Mouse (Mus musculus) Muller cell, postnatal 12 days (primary cell): Measurements from ENCODE around the gene Lbp.

Experiments
- DNase-seq: peaks from one replicate; pipeline ENCODE4 v3.0.0-alpha.2; 2015; ENCODE audit errors: inconsistent ontology term

The Lbp gene

DNA sequence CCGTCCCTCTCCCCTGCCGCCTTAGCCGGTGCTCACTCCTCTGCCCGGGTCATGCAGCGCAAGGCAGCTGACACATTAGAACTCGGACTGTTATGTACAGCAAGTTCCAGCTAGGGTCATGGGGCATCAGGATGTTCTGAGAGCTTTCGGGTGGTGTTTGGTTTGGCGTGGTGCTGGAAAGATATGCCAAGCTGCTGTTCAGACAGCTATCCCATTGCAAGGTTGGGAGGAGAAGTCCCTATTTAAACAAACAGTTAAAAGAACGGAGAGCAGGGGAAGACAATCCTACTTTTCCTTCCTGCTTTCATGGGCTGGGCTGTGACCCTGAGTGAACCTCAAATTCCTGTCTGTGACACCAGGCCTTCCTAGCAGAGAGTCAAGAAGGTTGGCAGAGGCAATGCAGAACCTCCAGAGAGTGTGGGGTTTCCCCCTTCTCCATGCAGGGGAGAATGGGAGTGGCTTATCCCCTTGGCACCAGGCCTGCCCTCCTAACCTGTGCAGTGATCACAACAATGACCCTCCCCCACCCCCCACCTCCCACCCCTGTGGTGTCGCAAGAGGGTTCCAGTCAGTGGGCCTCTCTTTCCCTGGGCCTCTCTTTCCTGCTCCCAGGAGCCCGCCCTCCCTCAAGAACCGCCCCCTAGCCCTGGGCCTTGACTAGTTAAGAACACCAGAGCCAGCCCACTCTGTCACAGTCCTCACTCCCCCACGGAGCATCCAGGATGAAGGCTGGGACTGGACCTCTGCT, at the start of gene Lbp:
Gene Lbp, plus strand, starts transcription at position 546 of the 748 bp plus-strand sequence.
- DNase-seq, result no peak

DNA sequence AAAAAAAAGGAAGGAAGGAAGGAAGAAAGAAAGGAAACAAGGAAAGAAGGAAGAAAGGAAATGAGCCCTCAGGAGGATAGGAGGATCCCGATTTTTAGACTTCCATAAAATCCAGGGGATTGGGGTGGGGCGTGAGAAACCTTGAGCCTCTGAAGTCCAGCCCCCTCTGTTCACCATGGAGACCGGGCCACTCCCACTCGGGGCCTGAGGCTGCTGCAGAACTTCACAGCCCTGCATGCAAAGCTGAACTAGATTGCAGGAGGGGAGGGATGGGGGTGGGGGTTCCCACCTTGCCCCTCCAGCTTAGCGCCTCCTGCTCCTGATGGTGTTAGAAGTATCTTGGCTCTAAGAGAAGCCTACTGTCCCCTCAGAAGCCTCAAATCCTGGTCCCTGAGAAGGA, 49.4 kb upstream of the Lbp start:
- no peak for DNase-seq

DNA sequence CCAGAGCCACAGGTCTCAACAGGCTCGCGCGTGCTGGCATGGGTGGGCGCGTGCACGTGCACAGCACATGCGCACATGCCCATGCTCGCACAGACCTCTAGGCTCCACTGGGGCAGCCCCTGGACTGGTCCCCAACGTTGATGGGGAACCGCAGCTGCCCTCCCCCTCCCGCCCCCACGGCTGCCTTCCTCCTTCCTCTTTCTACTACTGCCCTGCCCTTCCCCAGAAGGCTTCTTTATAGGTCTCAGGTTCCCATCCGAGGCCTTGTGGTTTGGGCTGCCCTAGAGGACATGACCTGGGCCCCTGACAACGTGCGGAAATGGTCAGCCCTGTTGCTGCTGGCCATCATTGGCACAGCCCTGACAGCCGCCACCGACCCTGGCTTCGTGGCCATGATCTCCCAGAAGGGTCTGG, 48.3 kb upstream of the Lbp start, which contains the start of gene Bpi:
Gene Bpi, plus strand, starts transcription at position 90 of the 414 bp plus-strand sequence.
- DNase-seq, result no peak

DNA sequence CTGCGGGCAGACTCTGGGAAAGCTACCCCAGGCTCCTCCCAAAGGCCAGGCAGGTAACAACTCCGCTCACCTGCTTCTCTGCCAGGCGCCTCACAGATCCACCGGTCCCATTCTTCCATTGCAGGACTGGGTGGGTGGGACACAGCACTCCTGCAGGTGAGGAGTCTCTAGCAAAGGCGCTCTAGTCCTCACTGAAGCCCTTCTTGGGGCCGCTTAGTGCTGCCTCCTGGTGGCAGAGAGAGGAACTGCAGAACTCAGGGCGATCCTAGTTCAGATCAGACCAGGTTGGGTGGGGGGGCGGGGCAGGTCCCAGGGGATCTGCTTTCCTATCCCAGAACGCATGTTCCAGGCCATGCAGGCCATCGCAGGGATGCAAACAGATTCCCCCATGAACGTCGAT, 47.5 kb upstream of the Lbp start:
- peak; percentile 27 for DNase-seq

DNA sequence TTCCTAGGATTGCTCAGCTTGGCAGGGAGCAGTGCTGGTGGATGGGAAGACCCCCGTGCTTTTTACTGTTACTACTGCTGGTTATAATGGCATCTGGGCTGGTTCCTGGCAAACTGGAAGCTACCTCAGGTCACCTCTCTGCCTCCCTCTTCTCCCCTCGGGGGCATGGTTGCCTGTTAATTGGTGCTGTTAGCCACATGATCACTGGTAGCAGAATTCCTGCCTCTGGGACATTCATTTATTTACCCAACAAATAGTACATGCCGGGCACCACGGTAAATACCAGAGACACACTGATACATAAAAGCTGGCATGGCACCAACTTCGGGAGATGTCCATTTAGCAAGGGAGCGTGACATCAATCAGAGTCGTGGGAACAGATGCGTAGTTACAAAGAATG, 46.8 kb upstream of the Lbp start:
- DNase-seq, result no peak

DNA sequence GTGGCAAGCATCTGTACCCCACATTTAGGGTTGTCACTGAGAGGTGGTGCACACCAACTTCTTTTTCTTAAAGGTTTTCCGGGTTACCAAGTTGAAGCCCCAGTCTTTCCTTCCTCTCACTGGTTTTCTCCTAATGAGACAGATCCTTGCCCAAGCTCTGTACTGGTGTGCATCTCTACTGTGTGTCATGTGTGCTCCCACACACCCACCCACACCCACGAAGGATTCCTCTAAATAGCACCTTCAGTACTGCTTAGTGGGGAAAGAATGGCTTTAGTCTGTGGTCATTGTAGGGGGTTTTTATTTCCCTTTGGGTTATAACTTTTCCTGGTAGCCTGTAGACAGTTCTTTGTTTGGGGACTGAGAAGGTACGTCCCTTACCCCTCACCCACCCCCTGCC, 41.4 kb upstream of the Lbp start:
- no peak for DNase-seq

DNA sequence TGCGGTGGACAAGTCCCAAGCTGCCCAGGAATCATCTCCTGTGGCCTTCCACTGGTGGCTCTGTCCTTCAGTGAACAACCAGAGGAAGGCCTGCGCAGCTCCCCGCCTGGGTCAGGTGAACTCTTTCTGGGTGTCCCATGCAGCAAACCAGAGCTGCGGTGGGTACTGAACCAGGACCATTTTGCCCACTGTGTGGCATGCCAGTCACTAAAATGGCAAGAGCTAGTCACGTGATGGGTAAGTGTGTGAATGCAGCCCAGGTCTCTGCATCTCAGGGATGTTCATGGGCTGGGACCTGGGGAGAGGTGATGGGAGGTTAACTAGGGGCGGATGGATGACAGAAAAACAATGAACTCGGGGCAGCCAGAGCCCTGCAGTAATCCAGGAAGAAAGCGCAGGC, 36.3 kb upstream of the Lbp start:
- no peak for DNase-seq

DNA sequence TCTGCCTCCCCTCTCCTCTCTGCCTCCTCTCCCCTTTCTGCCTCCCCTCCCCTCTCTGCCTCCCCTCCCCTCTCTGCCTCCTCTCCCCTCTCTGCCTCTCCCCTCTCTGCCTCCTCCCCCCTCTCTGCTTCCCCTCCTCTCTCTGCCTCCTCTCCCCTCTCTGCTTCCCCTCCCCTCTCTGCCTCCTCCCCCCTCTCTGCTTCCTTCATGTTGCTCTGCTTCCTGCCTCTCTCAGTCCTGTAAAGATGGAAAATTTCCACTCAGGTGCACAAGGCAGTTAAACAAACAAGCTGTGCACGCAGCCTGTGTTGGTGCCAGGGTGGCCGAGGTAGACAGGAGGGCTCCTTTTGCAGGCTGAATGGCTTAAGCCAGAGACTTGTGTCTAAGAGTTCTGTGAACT, 32.6 kb upstream of the Lbp start:
- DNase-seq, result no peak

DNA sequence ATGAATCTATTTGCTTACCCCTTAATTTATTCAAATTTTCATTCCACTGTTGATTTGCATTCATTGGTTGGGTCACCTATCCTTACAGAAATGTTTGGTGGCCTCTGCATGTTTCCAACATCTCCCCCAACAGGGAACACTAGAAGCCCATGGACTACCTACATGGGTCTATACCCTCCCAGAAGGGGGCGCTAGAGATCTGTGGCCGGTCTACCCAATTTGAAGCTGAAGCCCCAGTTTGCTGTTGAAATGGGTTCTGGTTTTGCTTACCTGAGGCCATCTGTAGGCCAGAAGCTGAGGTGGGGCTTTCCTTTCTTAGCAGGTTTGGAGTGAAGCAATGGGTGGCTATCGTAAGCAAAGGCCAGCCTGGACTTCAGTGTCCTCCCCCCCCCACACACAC, 30.9 kb upstream of the Lbp start:
- DNase-seq, result no peak

DNA sequence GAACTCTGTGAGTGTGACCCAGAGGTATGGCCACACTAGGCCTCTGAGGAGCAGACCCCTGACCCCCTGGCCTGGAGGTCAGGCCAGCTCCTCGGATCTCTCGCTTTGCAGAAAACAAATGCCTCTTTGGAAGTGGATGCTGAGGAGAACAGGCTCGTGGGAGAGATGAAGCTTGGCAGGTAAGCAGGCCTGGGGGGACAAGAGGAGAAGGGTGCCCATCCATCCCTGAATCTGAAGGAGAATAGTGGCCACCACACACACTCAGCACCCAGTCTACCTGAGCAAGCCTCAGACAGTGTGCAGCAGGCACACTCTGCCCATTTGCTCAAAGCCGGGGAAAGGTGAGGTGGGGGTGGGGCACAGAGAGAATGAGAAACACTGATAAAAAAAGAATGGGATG, 30.5 kb upstream of the Lbp start:
- DNase-seq, result no peak

DNA sequence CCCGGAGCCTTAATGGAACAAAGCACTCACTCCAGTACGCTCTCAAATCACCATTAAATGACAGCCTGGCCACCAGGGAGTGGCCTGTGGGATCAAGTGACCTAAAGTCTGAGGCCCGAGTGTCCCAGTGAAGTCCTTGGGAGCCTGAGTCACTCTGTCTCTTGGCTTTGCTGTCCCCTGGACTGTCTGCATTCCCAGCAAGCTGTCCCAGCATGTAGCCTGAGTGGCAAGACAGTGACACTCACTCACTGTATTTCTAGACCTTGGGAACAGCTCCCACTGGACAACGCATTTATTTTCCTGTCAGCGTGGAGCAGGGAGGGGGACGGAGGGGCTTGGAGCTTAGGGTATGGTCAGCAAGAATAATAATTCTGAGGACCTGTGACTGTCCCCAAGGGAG, 29.8 kb upstream of the Lbp start:
- DNase-seq, result no peak

DNA sequence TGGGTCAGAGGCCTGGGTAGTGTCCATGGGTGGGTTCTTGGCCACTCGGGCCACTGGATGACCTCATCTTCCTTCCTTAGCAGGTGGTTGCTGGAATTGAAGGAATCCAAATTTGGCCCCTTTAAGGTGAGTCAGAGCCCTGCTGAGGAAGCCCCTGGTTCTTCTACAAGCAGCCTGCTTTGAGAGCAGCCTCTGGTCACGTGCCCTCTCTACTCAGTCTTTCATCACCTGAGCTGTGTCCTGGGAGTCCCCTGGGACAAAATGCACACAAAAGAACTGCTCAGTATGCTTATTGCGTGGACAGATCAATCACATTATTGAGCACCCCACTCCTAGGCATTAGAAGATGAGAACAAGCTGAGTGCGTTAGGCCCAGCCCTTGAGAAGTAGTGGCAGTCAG, 29.4 kb upstream of the Lbp start:
- DNase-seq, result no peak

DNA sequence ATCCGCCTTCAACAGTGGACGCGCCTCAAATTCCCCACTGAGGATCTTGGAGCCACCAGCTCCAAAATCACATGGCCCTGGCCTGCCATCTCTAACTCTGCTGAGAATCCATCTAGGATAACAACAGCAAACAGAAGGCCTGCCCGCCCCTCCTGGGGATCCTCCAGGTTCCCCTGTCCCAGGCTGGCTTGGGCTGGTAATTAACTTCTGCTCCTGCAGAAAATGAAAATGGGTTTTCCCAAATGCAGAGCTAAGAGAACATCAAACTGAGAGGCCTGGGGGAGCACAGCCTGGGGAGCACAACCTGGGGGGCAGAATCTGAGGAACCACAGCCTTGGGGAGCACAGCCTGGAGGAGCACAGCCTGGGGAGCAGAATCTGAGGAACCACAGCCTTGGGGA, 26.6 kb upstream of the Lbp start:
- no peak for DNase-seq

DNA sequence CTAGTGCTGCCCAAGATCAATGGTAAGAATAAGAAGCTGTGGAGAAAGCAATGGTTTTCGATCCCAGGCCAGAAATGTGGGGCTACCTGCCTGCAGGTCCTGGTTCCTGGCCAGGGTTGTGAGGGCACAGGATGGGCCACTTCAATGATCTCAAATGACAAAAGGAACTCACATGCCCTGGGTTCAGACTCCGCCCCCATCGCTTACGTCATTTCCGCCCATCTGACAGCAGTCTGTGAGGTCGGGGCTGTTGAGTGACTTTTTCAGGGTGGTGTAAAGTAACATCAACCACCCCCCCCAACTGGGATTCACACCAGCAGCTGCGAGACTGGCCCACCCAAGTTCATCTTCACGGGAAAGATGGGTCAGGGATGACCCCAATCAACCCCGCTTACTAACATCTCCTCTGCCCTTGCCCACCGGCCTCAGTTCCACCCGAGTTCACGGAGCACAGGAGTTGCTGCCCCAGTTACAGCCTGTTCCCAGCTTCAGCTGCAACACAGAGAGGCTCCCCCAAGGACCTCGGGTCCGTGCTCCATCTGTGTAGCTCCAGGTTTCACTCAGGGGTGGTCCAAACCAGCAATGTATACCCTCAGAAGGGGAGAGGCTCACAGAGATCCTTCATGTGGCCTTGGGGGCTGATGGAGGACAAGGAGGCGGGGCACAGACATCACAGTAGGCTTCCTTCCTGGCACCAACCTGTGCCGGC, 24.6 kb upstream of the Lbp start:
- no peak for DNase-seq

DNA sequence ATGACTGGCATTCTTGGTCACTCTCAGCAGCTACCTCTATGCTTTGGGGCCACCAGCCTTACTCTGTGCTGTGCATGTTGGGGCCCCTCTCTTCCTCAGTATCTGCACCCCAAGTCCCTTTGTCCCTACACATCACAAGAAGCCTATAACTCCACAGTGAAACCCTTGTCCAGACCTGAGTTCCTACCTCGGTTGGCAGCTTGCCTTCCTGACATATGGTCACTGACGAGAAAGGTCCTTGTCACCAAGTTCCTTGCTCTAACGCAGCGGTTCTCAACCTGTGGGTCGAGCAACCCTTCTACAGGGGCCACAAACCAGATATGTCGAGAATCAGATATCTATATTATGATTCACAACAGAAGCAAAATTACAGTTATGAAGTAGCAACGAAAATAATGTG, 23.2 kb upstream of the Lbp start:
- DNase-seq, result no peak

DNA sequence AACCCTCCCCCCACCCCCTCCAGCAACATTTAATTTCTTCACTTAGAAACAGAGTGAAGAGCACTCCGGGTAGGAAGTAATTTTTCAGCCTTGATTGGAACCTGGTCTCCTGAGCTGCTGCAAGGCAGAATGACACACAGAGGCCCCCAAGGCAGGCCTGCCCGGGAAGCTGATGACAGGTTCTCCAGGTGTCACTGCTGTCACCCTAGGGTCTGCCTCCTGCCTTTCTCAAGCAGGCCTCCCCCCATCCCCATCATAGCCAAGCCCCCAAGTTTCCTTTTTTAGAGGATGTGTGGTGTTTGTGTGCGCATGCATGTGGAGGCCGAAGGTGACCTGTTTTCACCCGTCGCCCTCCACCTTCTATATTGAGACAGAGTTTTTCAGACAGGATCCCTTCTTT, 22.5 kb upstream of the Lbp start:
- no peak for DNase-seq

DNA sequence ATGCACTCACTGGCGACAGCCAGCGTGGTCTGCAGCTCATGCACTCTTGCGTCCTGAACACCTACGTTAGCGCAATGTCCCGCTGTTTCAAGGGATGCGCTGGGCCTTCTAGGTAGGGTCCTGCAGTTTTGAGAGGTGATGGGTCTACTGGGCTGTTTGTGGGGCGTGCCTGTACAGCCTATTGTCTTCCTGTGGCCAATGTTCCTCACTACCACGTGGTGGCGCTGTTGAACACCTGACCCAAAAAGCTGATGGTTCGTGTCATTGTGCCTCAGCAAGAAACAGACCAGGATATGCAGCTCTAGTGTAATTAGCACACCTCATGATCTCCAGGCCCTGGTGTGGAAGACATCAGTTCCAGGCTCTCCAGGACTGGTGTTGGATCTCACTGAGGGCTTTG, 21.7 kb upstream of the Lbp start:
- peak; percentile 63 for DNase-seq

DNA sequence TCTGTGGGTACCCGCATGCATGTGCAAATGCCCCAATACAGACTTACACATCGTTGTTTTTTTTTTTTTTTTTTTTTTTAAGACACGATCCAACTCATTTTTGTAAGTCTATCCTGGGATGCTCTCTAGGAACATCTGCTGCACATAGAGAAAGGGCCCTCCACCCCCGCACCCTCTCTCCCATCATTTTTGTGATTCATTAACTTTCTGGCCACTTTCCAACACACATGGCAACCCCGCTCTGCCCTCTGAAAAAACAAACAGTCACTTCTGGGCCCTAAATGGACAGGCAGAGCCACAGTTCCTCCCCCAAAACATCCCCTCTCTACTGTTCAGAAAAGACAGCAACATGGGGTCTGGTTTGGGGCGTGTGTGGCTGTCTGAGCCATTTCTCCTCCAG, 20.6 kb upstream of the Lbp start:
- peak; percentile 47 for DNase-seq

DNA sequence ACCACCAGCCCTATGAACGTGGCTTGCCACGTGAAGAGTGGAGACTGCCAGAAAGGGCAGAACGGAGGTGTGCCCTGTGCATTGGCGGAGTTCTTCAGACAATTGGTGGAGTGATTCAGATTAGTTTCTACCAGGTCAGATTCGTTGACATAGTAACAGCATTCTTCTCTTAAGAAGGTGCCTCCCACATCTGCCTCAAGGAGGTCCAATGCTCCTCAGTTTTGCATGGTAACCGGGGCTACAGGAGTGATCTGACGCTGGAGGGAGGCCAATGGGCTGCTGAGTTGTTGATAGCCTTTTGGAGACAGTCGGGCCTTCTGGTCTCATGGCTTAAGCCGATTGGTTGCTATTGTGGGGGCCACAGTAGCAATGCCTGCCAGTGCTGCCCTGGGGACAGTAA, 10.6 kb upstream of the Lbp start:
- DNase-seq, result no peak

DNA sequence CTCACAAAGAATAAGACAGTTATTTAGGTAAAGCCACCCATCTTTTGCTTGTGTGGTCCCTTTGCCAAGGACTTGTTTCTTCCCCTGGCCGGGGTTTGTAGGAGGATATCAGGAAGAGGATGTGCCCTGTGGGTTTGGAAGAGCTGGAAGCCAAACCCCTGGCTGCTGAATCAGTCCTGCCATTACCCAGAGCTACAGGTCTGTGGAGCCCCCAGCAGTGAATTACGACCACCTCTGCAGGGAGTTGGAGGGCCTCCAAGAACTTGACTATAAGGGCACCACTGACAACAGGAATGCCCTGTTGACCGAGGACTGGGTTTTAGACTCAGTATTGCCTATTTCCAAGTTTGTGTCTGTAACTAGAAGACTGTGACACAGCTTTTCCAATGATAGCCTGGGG, 7.1 kb upstream of the Lbp start:
- DNase-seq, result no peak

DNA sequence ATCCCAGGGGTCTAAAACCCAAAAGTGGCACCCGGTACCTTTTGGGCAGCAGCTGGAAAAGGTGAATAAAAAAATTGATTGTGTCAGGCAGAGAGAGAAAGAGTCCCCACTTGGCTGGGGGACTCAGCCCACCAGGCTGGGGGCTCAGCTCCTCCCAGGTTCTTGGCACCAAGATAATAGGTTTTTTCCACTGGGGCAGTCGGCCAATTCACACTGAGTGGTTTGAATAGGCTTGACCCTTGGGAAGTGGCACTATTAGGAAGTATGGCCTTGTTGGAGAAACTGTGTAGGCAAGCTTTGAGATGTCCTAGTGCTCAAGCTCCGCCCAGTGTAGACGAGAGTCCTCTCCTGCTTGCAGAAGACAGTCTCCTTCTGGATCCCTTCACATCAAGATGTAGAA, 6.6 kb upstream of the Lbp start:
- DNase-seq, result peak; percentile 78

DNA sequence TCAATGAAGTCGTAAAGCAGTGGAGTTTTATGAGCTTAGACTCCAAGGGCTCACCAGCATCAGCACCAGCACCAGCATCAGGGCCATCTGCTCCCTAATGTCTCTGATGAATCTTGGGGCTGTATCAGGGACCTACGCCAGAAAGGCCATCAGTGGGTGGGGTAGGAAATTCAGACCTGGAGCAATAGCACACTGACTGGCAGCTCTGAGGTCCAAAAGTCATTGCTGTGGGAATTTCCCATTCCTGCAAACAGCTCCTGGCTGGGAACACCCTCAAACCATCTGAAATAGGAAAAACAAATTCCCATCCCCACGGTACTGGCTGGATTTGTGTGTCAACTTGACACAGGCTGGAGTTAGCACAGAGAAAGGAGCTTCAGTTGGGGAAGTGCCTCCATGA, 3.5 kb upstream of the Lbp start:
- no peak for DNase-seq

DNA sequence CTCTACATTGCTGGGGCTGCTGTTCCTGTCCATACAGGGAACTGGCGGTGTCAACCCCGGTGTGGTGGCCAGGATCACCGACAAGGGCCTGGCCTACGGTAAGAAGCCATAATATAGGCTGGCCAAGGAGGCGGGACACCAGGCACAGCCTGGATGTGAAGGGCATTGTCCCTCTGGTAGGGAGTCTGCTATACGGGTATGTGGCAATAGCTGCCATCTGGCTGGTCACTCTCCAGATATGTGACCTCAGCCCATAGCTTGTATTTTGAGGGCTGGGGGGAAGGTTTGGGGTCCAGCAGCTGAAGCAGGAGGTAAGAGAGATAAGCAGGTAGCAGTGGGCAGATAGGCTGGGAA, 380 bp downstream of the Lbp start:
- DNase-seq, result no peak

DNA sequence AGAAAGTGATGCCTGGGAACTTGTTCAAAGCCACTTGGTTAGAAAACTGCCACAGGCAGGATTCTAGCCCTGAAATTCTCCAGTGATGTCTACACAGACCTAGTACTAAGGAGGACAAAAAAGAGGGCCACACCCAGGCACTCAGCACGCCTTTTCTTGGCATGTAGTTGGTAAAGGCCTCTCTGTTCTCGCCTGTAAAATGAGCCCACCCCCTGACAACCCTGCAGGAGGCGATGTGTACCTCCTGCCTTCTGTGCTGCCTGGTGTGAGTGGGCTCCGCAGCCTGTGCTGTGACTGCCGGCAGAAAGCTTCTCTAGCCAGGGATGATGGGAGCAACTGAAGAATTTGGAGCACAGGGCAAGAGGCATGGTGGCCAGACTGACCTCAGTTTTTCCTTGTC, 2.0 kb downstream of the Lbp start:
- DNase-seq, result no peak
